Mouse (Mus musculus): ENCODE data around the gene Dbndd2.

Gene Dbndd2

DNA sequence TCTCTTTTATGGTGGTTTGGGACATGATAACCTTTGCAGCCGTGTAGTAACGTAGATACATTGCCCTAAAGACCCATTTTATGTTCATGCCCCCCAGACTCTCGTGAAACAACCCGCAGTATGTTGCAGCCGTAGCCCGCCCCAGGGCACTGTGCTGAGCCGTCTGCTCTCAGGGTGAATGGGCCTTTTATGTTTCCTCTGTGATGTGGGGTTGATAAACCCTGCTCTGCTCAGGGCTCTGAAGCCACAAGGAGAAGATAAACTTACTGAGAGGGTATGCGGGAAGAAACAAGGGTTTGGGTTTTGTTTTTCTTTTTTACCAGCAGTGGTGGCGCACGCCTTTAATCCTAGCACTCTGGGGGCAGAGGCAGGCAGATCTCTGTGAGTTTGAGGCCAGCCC lies 48.4 kb downstream of the Dbndd2 start:
- no peak for TF ChIP-seq GATA4 (IDR thresholded peaks at IDR 0.05; ENCODE audit: insufficient replicate concordance, low read length)

DNA sequence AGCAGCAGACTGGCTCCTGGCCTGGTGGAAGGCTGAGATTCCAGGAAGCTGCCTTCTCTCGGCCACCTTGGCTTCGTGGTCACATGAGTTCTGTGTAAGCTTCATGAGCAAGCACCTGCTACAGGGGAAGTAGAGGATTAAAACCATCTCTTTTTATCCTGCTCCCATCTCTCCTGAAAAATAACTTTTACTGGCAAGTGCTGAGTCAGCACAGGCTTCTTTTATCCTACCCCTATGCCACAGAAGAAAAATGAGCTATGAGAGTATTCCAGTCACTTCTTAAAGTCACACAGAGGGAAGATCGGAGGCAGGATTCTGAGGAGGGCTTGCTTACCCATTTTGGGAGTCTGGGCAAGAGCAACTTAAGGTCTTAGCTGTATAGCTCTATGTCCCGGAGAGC lies 51.1 kb downstream of the Dbndd2 start:
- TF ChIP-seq GATA4 (IDR thresholded peaks at IDR 0.05; ENCODE audit: insufficient replicate concordance, low read length), result no peak

DNA sequence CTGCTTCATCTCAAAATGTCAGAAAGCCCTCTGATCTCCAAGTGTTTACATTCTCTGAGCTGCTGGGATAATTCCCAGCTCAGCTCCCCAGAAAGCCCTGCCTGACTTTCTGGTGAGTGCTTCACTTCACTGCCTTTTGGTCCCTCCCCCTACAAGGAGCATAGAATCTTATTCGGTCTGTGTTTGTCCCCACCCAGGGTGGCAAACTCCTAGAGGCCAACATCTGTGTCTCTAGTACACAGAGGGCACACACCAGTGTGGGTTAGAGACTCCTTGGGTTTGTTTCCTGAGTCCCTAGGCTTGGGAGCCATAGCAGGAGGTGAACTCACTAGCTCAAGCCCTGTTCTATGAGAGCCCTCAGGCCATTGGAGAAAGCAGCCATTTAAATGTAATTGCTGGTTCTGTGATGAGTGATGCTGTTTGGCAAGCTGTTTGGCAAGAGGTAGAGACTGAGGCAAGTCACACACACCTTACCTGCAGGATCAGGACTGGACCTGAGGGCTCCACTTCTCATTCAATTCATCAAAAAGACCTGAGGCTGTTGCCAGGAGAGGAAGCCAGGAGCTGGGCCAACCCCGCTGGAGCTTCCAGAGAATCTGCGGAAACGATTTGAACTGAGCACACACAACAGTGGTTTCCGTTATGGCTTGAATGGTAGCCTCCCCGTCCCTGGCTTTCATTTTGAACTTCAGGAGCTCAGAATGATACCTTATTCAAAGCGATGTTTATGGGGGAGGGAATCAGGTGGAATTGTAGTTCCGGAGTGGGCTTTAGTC lies 54.9 kb downstream of the Dbndd2 start:
- TF ChIP-seq GATA4 (IDR thresholded peaks at IDR 0.05; ENCODE audit: insufficient replicate concordance, low read length), result no peak

DNA sequence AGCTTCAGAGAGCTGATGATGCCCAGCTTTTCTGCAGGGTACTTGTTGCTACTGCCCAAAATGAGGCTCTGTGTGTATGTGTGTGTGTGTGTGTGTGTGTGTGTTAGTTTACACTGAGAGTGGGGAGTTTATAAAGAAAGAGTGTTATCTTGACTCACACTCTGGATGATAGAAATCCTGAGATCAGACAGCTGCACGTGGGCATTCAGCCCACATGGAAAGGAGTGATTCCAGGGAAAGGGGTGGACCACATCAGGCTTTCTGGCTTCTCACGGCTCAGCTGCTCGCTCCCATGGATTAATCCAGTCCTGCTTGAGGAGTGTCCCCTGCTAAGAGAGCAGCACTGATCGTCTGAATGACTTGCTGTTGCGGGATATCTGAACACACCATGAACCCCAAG lies 56.2 kb downstream of the Dbndd2 start:
- no peak for TF ChIP-seq GATA4 (IDR thresholded peaks at IDR 0.05; ENCODE audit: insufficient replicate concordance, low read length)

DNA sequence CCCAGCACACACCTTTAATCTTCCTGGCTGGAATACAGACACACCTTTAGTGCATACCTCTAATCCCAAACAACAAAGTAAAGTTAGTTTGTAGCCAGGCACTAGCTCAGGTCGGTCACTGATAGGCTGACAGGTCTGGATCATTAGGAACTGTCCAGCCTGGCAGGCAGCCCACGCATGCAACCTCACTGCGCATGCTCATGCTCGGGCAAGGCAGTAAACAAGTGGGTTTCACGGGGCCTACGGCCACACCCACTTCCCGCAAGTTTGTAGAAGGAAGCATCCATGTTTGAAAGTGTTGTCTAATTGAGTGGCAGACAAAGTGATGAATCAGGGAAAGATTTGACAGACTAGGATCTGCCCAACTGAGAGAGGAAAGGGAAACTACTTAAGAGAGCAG lies 56.7 kb downstream of the Dbndd2 start:
- TF ChIP-seq GATA4 (IDR thresholded peaks at IDR 0.05; ENCODE audit: insufficient replicate concordance, low read length), result no peak

Measured in liver, adult (tissue).